Mouse (Mus musculus): Measurements from ENCODE around the gene Zfr2. TPM values are rescaled to one million over a fixed set of nuclear protein-coding genes. Genes with fewer than 3 reads are reported as not detected.

Zfr2 gene
- polyA plus RNA-seq, 1 experiment from 2014 or later, result 6.0 TPM

DNA sequence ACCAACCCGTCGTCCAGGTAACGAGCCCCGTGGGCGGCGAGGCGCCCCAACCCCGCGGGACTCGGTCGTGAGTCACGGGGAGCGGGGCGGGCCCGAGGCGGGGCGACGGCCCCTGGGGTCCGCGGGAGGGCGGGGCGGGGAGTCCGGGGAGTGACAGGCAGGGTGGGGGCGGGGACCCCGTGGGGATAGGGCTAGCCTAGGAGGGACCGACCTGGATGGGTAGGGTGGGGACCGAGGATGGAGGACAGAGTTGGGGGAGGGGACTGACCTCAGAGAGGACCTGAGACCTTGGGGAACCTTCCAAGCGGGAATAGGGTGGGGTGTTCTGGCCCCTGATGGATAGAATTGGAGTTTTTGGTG is 251 bp downstream of the Zfr2 start:
- Histone ChIP-seq H3K4me1 (replicated peaks) (peaks cover 26% of the 10 kb centered on the region), H3K4me2 (peak overlapping the region; percentile 69), H3K4me3 (peak overlapping the region; percentile 69), H3K27ac (peak overlapping the region; percentile 32; the same call in 1 of the 2 replicates), H3K27me3 (peaks cover 49% of the 10 kb centered on the region), H3K36me3 (no peaks in the 10 kb centered on the region), H3K9me3 (replicated peaks) (no peaks in the 10 kb centered on the region), H3K9ac (peak overlapping the region; percentile 63)
- WGBS, result under 1% methylated on average over 27 of the region's 28 CpGs
- ATAC-seq (replicated peaks; ENCODE audit: insufficient number of reproducible peaks, insufficient read depth, low FRiP score, low read depth), result peak; percentile 58

DNA sequence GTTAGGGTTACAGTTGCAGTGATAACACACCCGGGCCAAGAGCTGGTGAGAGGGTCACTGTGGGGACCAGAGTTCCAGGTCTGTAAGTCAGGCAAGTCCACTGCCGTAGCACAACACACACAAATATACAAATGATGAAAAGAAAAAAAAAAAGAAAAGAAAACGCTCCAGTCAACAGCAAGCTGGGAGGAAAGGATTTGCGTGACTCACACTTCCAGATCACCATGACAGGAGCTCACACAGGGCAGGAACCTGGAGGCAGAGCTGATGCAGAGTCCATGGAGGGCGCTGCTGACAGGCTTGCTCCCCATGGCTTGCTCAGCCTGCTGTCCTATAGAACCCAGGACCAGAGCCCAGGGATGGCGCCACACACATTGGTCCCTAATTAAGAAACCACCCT is 1.3 kb downstream of the Zfr2 start:
- H3K9ac ChIP-seq, result no peak overlapping the region
- ATAC-seq (replicated peaks; ENCODE audit: insufficient number of reproducible peaks, insufficient read depth, low FRiP score, low read depth), result no peak
- no peak overlapping the region for H3K4me2 ChIP-seq
- no peak overlapping the region for H3K27ac ChIP-seq
- H3K4me1 ChIP-seq (replicated peaks), result peaks cover 26% of the 10 kb centered on the region
- H3K9me3 ChIP-seq (replicated peaks), result no peaks in the 10 kb centered on the region
- no peak overlapping the region for H3K4me3 ChIP-seq
- H3K36me3 ChIP-seq, result no peaks in the 10 kb centered on the region
- WGBS, result 78% methylated on average over 6 of the region's 6 CpGs
- peaks cover 42% of the 10 kb centered on the region for H3K27me3 ChIP-seq

DNA sequence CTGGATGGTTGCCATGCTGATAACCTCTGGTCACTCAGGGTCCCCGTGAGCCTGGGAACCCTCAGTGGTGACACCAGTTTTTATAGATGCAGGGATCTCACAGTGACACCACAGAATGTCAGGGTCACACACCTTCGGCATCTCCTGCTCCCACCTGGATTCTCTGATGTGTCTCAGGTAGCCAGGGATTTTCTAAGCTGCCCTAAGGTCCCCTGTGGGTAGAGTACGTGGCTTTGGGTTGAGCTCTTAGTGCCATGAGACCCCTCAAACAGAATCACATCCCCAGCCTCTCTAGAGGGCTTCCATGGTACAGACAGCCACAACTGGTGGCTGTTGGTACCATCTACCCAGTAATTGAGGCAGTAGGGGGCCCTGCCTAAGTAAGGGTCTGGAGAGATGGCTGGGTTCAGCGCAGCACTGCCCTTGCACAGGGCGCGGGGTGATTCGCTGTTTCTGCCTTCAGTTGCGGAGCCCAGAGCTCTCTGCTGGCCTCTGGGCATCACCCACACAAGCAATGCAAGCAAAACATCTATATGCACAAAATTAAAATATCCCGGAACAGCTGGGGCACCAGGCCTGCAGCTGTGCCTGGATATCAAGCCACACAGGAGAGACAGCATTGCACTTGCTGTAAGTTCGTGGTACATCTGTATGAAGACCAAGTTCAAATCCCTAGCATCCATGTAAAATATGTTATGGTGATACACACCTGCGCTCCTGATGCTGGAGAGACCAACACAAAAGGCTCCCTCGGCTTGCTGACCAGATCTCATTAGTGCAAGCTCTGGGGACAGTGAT is 3.7 kb downstream of the Zfr2 start:
- Histone ChIP-seq H3K9ac (no peak overlapping the region), H3K27ac (no peak overlapping the region), H3K36me3 (no peaks in the 10 kb centered on the region), H3K4me1 (replicated peaks) (peaks cover 22% of the 10 kb centered on the region), H3K27me3 (peaks cover 42% of the 10 kb centered on the region), H3K4me3 (no peak overlapping the region), H3K4me2 (no peak overlapping the region), H3K9me3 (replicated peaks) (no peaks in the 10 kb centered on the region)
- WGBS, result 84% methylated on average over 12 of the region's 12 CpGs
- ATAC-seq (replicated peaks; ENCODE audit: insufficient number of reproducible peaks, insufficient read depth, low FRiP score, low read depth), result no peak

GRCm38 (mm10) chr10:81238618-81239017 is 5.7 kb downstream of the Zfr2 start:
- 74% methylated on average over 2 of the region's 2 CpGs for WGBS

GRCm38 (mm10) chr10:81240876-81241275 is 7.9 kb downstream of the Zfr2 start:
- 26% methylated on average over 13 of the region's 13 CpGs for WGBS
- Histone ChIP-seq H3K27ac (no peak overlapping the region), H3K4me2 (no peak overlapping the region), H3K4me1 (replicated peaks) (peaks cover 17% of the 10 kb centered on the region), H3K27me3 (peaks cover 60% of the 10 kb centered on the region), H3K9ac (no peak overlapping the region), H3K9me3 (replicated peaks) (no peaks in the 10 kb centered on the region), H3K4me3 (no peak overlapping the region), H3K36me3 (no peaks in the 10 kb centered on the region)
- ATAC-seq (replicated peaks; ENCODE audit: insufficient number of reproducible peaks, insufficient read depth, low FRiP score, low read depth), result no peak

More at GRCm38 (mm10) chr10:81238618-81239017, 5.7 kb downstream of the Zfr2 start:
- peaks cover 11% of the 10 kb centered on the region for H3K4me1 ChIP-seq (replicated peaks)
- peaks cover 51% of the 10 kb centered on the region for H3K27me3 ChIP-seq
- H3K9ac ChIP-seq, result no peak overlapping the region
- H3K9me3 ChIP-seq (replicated peaks), result no peaks in the 10 kb centered on the region
- no peak overlapping the region for H3K4me3 ChIP-seq
- no peak for ATAC-seq (replicated peaks; ENCODE audit: insufficient number of reproducible peaks, insufficient read depth, low FRiP score, low read depth)
- H3K27ac ChIP-seq, result no peak overlapping the region
- no peaks in the 10 kb centered on the region for H3K36me3 ChIP-seq
- H3K4me2 ChIP-seq, result no peak overlapping the region

DNA sequence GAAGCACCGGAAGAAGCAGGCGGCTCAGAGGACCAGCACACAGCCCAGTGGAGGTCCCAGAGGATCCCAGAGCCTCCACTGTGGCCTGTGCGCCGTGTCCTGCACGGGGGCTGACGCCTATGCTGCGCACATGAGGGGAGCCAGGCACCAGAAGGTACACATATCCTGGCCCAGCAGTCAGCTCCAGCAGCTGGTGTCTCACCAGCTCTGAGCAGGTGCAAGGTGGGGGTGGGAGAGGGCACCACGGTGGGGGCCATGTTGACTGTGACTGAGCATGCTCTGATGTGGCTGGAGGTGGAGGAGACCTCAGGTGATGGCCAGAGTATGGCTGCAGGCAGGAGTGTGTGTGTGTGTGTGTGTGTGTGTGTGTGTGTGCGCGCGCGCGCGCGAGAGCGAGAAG is 9.1 kb downstream of the Zfr2 start:
- H3K36me3 ChIP-seq, result no peaks in the 10 kb centered on the region
- peaks cover 17% of the 10 kb centered on the region for H3K4me1 ChIP-seq (replicated peaks)
- H3K27me3 ChIP-seq, result peaks cover 60% of the 10 kb centered on the region
- no peak overlapping the region for H3K4me2 ChIP-seq
- no peak overlapping the region for H3K4me3 ChIP-seq
- H3K27ac ChIP-seq, result no peak overlapping the region
- 91% methylated on average over 16 of the region's 16 CpGs for WGBS
- no peak for ATAC-seq (replicated peaks; ENCODE audit: insufficient number of reproducible peaks, insufficient read depth, low FRiP score, low read depth)
- H3K9ac ChIP-seq, result no peak overlapping the region
- no peaks in the 10 kb centered on the region for H3K9me3 ChIP-seq (replicated peaks)

- Histone ChIP-seq H3K4me2 (no peak overlapping the region), H3K36me3 (no peaks in the 10 kb centered on the region), H3K27me3 (peaks cover 49% of the 10 kb centered on the region), H3K9me3 (replicated peaks) (no peaks in the 10 kb centered on the region), H3K4me1 (replicated peaks) (peaks cover 17% of the 10 kb centered on the region), H3K4me3 (no peak overlapping the region), H3K27ac (no peak overlapping the region), H3K9ac (no peak overlapping the region)
- 71% methylated on average over 4 of the region's 4 CpGs for WGBS
- no peak for ATAC-seq (replicated peaks; ENCODE audit: insufficient number of reproducible peaks, insufficient read depth, low FRiP score, low read depth)
Measured at GRCm38 (mm10) chr10:81244146-81244545, 11.2 kb downstream of the Zfr2 start.

- ATAC-seq (replicated peaks; ENCODE audit: insufficient number of reproducible peaks, insufficient read depth, low FRiP score, low read depth), result no peak; the same call in 1 of the 2 replicates
- no peak overlapping the region for H3K4me2 ChIP-seq
- no peaks in the 10 kb centered on the region for H3K9me3 ChIP-seq (replicated peaks)
- no peak overlapping the region for H3K9ac ChIP-seq
- peaks cover 17% of the 10 kb centered on the region for H3K4me1 ChIP-seq (replicated peaks)
- H3K36me3 ChIP-seq, result no peaks in the 10 kb centered on the region
- peaks cover 44% of the 10 kb centered on the region for H3K27me3 ChIP-seq
- 9% methylated on average over 17 of the region's 17 CpGs for WGBS
- no peak overlapping the region for H3K4me3 ChIP-seq
- no peak overlapping the region for H3K27ac ChIP-seq
Measured at GRCm38 (mm10) chr10:81244595-81244994, 11.6 kb downstream of the Zfr2 start.

GRCm38 (mm10) chr10:81245166-81245565 is 12.2 kb downstream of the Zfr2 start:
- Histone ChIP-seq H3K36me3 (no peaks in the 10 kb centered on the region), H3K9me3 (replicated peaks) (no peaks in the 10 kb centered on the region), H3K4me1 (replicated peaks) (peaks cover 11% of the 10 kb centered on the region), H3K4me3 (no peak overlapping the region), H3K9ac (no peak overlapping the region), H3K27ac (no peak overlapping the region), H3K27me3 (peaks cover 38% of the 10 kb centered on the region), H3K4me2 (no peak overlapping the region)
- ATAC-seq (replicated peaks; ENCODE audit: insufficient number of reproducible peaks, insufficient read depth, low FRiP score, low read depth), result no peak
- 87% methylated on average over 6 of the region's 6 CpGs for WGBS

- H3K27me3 ChIP-seq, result peaks cover 39% of the 10 kb centered on the region
Measured at GRCm38 (mm10) chr10:81247804-81248203, 14.8 kb downstream of the Zfr2 start.

GRCm38 (mm10) chr10:81249442-81249841 is 16.5 kb downstream of the Zfr2 start:
- Histone ChIP-seq H3K4me1 (replicated peaks) (peaks cover 16% of the 10 kb centered on the region), H3K27me3 (peaks cover 42% of the 10 kb centered on the region), H3K4me2 (no peak overlapping the region), H3K4me3 (no peak overlapping the region), H3K9me3 (replicated peaks) (no peaks in the 10 kb centered on the region), H3K9ac (no peak overlapping the region), H3K27ac (no peak overlapping the region), H3K36me3 (no peaks in the 10 kb centered on the region)
- no peak for ATAC-seq (replicated peaks; ENCODE audit: insufficient number of reproducible peaks, insufficient read depth, low FRiP score, low read depth)
- 73% methylated on average over 8 of the region's 8 CpGs for WGBS

More at GRCm38 (mm10) chr10:81247804-81248203, 14.8 kb downstream of the Zfr2 start:
- Histone ChIP-seq H3K4me1 (replicated peaks) (peaks cover 12% of the 10 kb centered on the region), H3K4me3 (no peak overlapping the region), H3K9ac (no peak overlapping the region), H3K4me2 (no peak overlapping the region), H3K9me3 (replicated peaks) (no peaks in the 10 kb centered on the region), H3K36me3 (no peaks in the 10 kb centered on the region), H3K27ac (no peak overlapping the region)
- ATAC-seq (replicated peaks; ENCODE audit: insufficient number of reproducible peaks, insufficient read depth, low FRiP score, low read depth), result no peak
- 98% methylated on average over 2 of the region's 2 CpGs for WGBS
